Mouse (Mus musculus): ENCODE measurements around the gene Zfp568.

Gene Zfp568

GRCm38 (mm10) chr7:29989031-29989430, 5.3 kb downstream of the Zfp568 start:
- DNase-seq (ENCODE audit: low spot score in 2 of 2) = no peak

- no peak for DNase-seq (ENCODE audit: low spot score in 2 of 2)
Observed at GRCm38 (mm10) chr7:29992698-29993097, 8.9 kb downstream of the Zfp568 start.

- no peak for DNase-seq (ENCODE audit: low spot score in 2 of 2)
Observed at GRCm38 (mm10) chr7:29993340-29993739, 9.6 kb downstream of the Zfp568 start.

GRCm38 (mm10) chr7:29995134-29995533, 11.4 kb downstream of the Zfp568 start:
- no peak for DNase-seq (ENCODE audit: low spot score in 2 of 2)

GRCm38 (mm10) chr7:30000601-30001000, 16.8 kb downstream of the Zfp568 start:
- DNase-seq (ENCODE audit: low spot score in 2 of 2) = no peak

- DNase-seq (ENCODE audit: low spot score in 2 of 2) = peak in 1 of 2 experiments; percentile 25
Observed at GRCm38 (mm10) chr7:30007601-30008000, 23.8 kb downstream of the Zfp568 start.

- DNase-seq (ENCODE audit: low spot score in 2 of 2) = no peak
Observed at GRCm38 (mm10) chr7:30008020-30008690, 24.4 kb downstream of the Zfp568 start.

- DNase-seq (ENCODE audit: low spot score in 2 of 2) = peak; percentile 37 to 63
Observed at GRCm38 (mm10) chr7:30009321-30010085, 25.7 kb downstream of the Zfp568 start.

- DNase-seq (ENCODE audit: low spot score in 2 of 2) = peak in 1 of 2 experiments; percentile 22
Observed at GRCm38 (mm10) chr7:30010551-30011195, 26.9 kb downstream of the Zfp568 start.

GRCm38 (mm10) chr7:30012956-30013363, 29.2 kb downstream of the Zfp568 start:
- peak; percentile 30 to 76 for DNase-seq (ENCODE audit: low spot score in 2 of 2)

- DNase-seq (ENCODE audit: low spot score in 2 of 2) = no peak
Observed at GRCm38 (mm10) chr7:30017226-30017625, 33.5 kb downstream of the Zfp568 start.

- DNase-seq (ENCODE audit: low spot score in 2 of 2) = no peak
Observed at GRCm38 (mm10) chr7:30019543-30019942, 35.8 kb downstream of the Zfp568 start.

GRCm38 (mm10) chr7:30023324-30023723, 39.6 kb downstream of the Zfp568 start:
- no peak for DNase-seq (ENCODE audit: low spot score in 2 of 2)

GRCm38 (mm10) chr7:30023800-30024199, 40.0 kb downstream of the Zfp568 start:
- no peak for DNase-seq (ENCODE audit: low spot score in 2 of 2)

GRCm38 (mm10) chr7:30025358-30025757, 41.6 kb downstream of the Zfp568 start:
- DNase-seq (ENCODE audit: low spot score in 2 of 2) = no peak

GRCm38 (mm10) chr7:30027331-30027730, 43.6 kb downstream of the Zfp568 start:
- no peak for DNase-seq (ENCODE audit: low spot score in 2 of 2)

GRCm38 (mm10) chr7:30028572-30028971, 44.8 kb downstream of the Zfp568 start:
- DNase-seq (ENCODE audit: low spot score in 2 of 2) = no peak

GRCm38 (mm10) chr7:30030677-30031076, 46.9 kb downstream of the Zfp568 start:
- no peak for DNase-seq (ENCODE audit: low spot score in 2 of 2)

GRCm38 (mm10) chr7:30031379-30031778, 47.6 kb downstream of the Zfp568 start:
- no peak for DNase-seq (ENCODE audit: low spot score in 2 of 2)

- no peak for DNase-seq (ENCODE audit: low spot score in 2 of 2)
Observed at GRCm38 (mm10) chr7:30034331-30034730, 50.6 kb downstream of the Zfp568 start.

GRCm38 (mm10) chr7:30044354-30044753, 60.6 kb downstream of the Zfp568 start:
- DNase-seq (ENCODE audit: low spot score in 2 of 2) = no peak

GRCm38 (mm10) chr7:30048126-30048525, 64.4 kb downstream of the Zfp568 start:
- DNase-seq (ENCODE audit: low spot score in 2 of 2) = no peak

Data from left cerebral cortex, adult 9 months (tissue).